Mouse (Mus musculus) cerebellum, postnatal 36 days (tissue): ENCODE data around the gene Golt1a.

Experiments used
- DNase-seq, 2 experiments: peaks; one replicate each; pipeline ENCODE4 v3.0.0; 2021 to 2022; ENCODE audit warnings: mixed read lengths in 2 of 2

Gene Golt1a

DNA sequence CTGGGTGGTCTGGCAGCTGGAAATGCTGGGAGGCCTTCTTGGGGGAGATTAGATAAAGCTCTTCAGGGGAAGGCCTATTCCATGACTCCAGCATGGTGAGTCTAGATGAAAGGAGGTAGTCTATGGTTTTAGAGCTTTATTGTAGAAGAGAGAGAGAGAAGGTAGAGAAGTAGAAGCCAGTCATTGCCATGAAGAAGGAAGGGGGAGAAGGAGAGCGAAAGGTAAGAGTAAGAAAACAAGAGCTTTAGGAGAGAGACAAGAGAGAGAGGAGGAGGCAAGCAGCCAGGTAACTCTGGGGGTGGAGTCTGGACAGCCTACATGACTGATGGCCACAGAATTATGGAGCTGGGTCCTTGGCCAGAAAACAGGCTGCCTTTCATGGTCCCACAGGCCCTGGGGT is 40.6 kb downstream of the Golt1a start, which contains the start of gene Ren1:
Gene Ren1, plus strand, starts transcription at position 301 of the 400 bp plus-strand sequence.
- DNase-seq: no peak

DNA sequence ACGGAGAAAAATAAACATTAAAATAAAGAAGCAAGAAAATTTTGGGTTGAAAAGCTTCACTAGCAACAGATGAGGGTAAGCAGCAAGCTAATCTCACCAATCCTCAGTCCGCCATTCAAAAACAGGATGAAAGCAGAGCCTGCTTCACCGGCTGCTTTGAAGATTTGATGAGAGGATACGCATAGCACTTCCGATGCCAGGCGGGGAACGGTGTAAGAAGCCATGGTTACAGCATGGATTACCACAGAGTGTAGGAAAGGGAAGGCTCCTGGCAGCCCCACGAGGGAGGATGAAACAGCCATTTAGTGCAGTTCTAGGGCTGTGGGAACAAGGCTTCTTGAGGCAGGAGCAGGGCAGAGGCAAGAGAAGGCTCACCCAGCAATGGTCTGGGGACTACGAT is 42.2 kb downstream of the Golt1a start:
- DNase-seq: no peak

DNA sequence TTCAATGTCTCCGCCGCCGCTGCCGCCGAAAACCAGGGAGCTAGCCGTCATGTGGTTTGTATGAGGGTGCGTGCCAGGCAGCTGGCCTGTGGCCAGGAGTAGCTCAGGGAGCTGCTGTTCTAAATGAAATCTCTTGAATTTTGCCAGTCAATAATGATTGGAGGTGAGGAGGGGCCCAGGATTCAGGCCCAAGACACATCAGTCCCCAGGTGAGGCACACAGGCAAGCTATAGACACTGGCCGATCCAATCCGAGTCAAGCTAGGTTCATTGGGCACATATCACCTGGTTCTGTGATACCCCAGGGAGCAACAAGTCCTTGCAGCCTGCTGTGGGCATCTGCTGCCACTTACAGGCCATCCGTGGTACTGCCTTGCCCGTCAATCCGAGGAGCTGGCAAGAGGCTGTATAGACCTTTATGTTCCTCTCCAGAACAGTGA is 43.8 kb downstream of the Golt1a start:
- peak; percentile 84 to 86 for DNase-seq

DNA sequence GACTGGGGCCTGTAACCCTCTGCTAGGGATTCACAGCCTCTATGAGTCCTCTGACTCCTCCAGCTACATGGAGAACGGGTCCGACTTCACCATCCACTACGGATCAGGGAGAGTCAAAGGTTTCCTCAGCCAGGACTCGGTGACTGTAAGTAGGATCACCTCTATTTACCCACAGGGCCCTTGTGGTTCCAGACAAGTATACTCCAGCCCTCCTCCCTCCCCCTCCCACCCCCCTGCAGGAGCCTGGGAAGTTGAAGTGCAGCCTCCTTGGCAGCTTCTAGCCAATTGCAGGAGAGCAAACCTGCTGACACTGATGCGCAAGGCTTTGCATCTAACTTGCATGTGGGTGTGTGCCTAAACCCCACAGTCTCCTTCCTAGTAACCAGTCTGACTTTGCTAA is 45.9 kb downstream of the Golt1a start:
- no peak for DNase-seq

DNA sequence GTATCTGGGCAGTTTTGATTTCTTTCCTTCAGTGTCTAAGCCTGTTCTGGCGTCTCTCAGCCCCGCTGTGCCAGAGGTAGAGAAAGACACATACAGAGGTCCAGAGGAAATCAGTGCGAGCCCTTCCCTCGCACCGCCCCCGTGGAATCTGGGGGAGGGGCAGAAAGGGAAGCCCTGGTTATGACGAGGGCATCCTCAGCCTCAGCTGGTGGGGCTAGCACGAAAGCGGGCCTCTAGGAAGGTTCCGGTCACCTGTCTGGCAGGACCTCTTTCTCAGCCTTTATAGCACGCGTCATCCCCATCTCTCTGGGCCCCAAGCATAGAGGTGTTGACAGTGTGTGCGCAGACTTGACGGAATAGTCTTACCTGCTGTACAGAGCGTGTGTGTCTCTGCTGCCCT is 46.3 kb downstream of the Golt1a start:
- DNase-seq: no peak

DNA sequence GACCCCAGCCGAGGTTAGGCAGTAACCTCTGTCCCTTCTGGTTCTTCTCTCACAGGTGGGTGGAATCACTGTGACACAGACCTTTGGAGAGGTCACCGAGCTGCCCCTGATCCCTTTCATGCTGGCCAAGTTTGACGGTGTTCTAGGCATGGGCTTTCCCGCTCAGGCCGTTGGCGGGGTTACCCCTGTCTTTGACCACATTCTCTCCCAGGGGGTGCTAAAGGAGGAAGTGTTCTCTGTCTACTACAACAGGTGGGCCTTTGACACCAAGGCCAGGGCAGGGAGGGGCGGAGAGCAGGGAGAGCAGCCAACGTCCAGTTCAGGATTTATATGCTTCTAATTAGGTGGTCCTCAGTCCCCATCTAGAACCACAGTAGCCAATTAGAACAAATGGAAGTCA is 46.7 kb downstream of the Golt1a start:
- DNase-seq: no peak

DNA sequence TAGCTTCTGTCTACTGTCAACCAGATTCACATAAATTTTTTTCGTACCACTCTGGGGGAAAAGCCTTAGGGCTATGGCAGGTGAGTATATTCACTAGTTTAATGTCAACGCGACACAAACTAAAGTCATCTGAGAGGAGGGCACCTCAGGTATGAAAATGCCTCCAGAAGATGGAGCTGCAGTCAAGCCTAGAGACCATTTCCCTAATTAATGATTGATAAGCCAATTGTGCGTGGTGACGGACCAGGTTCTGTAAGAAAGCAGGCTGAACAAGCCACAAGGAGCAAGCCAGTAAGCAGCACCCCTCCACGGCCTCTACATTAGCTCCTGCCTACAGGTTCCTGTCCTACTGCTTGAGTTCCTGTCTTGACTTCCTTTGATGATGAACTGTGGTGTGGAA is 51.4 kb downstream of the Golt1a start:
- no peak for DNase-seq

DNA sequence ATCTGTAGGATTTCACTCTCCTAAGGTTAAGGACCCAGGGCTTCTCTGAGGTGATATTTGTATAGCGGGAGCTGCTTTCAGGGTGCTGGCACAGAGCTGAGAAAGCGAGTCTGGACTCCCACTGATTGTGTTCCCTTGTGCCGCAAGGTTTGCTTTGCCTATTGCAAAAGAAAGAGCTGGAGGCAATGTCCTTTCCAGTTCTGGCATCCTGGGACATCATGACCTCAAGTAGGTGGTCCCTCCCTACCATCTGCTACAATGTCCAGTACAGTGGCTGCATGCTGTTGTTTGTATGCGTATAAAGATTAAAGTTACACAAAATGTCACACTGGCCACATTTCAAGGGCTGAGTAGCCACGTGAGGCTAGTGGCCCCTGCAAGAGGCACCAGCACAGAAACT is 52.5 kb downstream of the Golt1a start:
- no peak for DNase-seq

DNA sequence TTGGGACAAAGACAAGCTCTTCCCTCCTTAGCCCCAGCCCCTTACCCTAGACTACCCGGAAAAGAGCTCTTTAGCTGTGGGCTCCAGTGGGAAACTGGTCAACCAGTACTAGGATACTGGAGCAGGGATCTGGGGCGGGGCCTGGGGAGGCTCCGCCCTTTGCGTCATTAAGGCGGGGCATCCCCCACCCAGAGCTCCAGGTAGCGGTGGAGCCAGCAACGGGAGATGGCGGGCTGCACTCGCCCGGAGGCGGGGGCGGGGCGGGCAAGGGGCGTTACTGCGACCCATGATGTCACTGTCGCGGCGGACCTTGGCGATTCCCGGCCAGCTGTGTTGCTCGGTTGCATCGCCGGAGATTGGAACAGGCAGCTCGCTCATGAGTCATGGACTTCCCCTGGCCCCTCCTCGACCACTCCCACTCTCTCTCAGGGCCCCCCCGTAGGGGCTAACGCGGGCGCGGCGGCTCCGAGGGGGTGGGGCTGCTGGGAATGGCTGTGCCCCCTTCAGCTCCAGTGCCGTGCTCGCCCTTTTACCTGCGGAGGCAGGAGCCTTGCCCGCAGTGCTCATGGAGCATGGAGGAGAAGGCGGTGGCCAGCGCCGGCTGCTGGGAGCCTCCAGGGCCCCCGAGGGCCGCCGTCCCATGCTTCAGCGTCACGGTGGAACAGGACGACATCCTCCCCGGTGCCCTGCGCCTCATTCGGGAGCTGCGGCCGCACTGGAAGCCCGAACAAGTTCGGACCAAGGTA is 53.8 kb downstream of the Golt1a start, which contains the start of gene Etnk2:
Gene Etnk2, plus strand, starts transcription at position 297 of the 746 bp plus-strand sequence.
- peak; percentile 48 to 56 for DNase-seq

DNA sequence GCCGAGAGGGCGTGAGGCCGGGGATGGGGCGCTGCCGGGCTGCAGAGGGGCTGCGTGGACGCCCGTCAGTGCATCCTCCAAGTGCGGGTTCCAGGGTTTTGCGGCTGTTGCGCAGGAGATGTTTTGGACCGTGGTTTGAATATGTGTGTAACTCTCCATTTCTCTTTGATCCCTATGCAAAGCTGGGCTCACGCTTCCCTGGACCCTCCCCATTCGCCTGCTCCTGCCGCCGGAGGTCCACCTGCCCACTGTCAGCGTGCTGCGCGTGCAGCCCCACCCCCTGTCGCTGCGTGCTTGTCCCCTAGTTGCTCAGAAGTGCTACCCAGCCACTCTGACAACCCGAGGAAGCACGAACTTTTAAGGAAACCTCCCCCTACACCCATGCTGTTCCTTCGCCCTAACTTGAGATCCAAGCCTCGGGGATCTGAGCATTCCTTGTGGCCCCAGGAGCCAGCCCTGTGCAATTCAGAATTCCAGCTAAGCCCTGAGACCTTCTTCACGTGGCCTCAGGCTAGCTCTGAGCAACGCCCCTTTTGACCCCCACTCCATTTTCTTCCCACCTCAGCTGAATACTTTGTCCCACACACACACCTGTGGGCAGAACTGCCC is 54.5 kb downstream of the Golt1a start:
- no peak for DNase-seq

DNA sequence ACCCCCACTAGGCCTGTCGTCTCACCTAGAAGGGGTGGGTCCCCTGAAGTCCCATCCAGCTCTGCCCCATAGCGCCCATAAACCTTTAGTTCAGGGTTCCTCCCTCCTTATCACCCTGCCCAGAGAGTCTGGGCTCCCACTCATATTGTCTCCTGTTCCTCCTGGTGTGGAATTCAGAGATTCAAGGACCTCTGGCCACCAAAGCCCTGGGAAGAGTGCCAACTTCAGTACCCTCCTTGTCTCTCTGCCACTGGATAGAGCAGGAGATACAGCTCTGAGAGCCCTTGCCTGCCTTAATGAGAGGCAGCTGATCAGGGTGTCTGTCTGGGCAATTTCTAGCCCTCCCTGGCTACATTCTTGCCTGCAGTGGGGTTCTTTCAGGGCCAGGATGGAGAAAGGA is 55.3 kb downstream of the Golt1a start:
- DNase-seq: no peak

DNA sequence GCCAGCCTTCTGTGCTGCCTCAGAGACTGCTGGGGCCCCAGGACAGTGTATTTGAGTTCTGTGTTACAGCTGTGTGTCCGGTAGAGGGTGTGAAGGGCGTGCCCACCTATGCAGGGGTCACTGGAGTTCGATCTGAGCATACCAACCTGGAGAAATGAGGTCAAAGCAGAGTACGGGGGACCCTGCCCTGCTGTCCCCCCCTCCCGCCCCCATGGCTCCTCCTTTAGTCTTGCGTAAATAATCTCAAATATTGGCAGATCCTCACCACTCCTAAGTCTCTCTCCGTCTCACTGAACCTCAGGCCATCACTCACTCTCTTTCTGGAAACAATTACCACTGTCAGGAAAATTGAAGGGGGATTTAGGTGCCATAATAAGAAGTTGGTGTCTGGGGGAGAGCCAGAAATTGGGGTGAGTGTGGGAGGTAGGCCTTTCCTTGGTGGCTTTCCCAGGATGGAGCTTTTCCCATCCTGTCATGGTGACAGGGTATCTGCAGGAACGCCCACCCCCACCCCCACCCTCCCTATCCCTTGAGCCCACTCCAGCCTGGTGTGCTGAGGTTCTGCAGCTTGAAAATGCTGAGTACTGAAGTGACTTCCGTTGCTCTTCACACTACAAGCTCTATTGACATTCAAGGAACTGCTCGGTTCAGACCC is 57.5 kb downstream of the Golt1a start:
- no peak for DNase-seq

DNA sequence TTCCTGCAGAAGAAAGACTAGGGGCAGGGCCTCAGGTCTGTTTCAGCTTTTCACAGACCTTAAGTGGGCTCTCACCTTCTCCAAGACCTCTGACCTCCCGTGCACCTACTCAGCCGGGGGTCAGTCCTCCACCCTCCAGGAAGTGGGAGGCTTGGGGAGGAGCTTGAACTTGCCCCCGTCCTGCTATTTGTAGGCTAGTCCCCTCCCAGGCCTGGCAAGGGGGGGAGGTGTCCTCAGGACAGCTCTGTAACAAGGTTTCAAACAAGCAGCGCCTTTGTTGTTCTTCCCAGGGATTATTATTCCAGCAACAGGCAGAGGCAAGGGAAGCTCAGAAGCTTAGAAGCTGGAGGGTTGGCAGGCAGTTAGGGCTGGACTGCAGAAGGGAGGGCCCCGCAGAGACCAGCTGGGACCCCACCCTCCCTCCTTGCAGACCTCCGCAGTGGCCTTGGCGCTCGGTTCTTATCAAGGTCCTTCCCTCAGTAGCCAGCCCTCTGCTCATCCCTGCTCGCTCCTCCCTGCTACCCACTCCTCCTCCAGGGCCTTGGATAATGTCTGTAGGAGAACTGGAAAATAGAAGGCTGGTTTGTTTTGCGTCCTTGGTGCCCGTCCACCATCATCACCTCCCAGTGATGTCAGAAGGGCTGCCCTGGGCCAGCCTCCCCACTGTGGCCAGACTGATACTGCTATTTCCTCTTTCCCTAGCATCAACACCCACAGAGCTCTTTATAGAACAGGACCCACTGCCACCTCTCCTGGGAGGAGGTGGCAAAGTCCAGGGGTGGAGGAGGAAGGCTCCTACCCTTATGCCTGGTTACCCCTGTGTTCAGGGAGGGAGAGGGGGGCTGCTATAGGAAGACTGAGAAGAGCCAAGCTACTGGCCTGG is 58.2 kb downstream of the Golt1a start:
- DNase-seq: no peak

DNA sequence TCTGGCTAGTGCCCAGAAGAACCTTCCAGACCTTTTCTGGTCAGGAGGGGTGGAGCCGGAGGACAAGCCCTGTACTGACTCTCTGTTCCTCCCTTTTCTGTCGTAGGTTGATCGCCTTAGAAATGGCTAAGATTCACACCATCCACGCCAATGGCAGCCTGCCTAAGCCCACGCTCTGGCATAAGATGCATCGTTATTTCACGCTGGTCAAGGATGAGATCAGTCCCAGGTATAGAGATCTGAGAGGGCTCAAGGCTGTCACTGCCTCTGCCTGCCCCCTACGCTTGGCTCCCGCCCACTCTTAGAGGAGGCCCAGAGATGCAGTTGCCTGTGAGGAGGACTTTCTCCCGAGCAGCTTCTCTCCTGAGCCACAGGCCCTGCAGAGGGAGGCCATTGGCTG is 59.0 kb downstream of the Golt1a start:
- peak; percentile 26 to 39 for DNase-seq

DNA sequence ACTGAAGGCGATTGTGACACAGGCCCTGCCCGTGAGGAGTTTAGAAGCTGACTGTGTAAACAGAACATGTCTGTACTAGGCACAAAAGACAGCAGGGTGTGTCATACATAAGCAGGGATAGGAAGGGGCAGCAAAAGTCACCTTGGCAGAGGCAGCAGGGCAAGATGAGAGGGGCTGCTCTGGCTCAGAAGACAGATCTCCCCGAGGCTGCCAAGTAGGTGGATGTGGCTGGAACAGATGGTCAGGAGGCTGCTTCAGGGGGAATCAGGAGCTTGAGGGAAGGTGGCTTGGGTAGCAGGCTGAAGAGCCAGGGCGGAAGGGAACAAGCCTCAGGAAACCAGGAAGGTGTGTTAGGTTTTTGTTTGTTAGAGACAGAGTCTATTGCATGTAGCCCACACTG is 60.8 kb downstream of the Golt1a start:
- DNase-seq: no peak

DNA sequence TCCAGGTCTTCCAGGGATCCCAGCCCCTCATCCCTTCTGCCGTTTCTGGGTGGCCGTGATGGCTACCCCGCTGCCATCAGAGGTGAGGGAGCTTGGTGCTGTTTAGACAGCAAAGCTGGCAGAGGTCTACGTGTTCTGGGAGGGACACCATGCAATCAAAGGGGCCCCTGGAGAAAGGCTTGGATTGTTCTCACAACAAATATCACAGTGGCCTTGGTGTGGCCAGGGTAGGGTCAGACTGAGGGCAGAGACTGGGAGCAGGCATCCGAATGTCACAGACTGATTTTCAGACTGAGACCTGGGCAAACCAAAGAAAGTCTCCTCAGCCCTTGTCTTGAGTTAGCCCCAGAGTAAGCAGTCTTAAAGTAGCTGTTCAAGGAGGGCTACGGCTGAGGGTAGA is 61.8 kb downstream of the Golt1a start:
- DNase-seq: no peak

DNA sequence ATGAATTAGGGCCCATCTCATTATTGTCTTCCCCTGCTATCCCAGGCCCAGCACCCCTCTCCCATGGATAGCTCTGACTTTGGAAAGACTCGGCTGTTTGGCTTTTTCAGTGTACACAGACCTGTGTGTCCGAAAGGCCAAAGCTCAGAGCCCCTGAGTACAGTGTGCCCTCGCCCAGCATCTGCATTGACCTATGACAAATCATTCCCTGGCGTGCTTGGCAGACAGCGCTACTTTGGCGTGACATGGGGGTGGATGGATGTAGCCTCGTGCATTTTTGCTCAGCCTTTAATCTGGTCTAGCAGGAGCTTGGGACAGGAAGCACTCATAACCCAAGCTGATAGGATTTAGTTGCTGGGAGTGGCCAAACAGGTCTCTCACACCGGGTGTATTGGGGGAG is 62.5 kb downstream of the Golt1a start:
- DNase-seq: no peak
